Mouse (Mus musculus) heart, postnatal 4 days (tissue): ENCODE measurements at regions not wholly inside any gene's neighbourhood (a gene's known extent, or its start where the extent isn't known, plus 50 kb on each side); places are given as distances from the start of the nearest gene placed in this dataset.

Experiments used
- DNase-seq: peaks from one replicate; pipeline ENCODE4 v3.0.0; 2021

GRCm38 (mm10) chrX:6261469-6261868 lies 59.1 kb downstream of the Bmp15 start:
- DNase-seq = peak; percentile 79

GRCm38 (mm10) chrX:6258523-6258922 lies 62.0 kb downstream of the Bmp15 start:
- peak; percentile 29 for DNase-seq

GRCm38 (mm10) chrX:6254058-6254457 lies 66.5 kb downstream of the Bmp15 start:
- DNase-seq = no peak

DNA sequence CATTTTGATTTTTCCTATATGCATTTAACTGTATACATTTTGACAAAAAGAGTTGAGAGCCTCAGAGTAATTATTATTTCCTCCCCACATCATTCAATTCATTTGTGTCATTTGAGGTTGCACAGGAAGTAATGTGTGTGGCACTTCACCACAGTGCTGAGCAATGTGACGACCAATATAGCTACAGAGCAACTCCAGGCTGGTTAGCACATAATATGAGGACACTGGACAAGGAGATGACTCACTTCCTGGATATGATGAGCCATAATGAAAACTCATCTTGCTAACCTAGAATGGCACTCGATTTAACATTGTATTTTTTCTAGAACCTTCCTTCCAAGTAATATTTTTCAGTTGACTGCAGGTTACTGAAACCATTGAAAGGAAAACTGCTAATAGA lies 67.6 kb downstream of the Bmp15 start:
- DNase-seq = no peak
